Mouse (Mus musculus) gastrocnemius, postnatal 14 days (tissue): ENCODE data around the gene Lrrc8c. TPM values are rescaled to one million over a fixed set of nuclear protein-coding genes. Genes with fewer than 3 reads are reported as not detected.

Experiments
- DNase-seq: peaks from one replicate; pipeline ENCODE4 v3.0.0; 2021; ENCODE audit warnings: mixed read lengths
- intact Hi-C: fragments of 180-260 bp; cut with DNase I; formaldehyde crosslinking; loops from one replicate; pipeline ENCODE4 v1.15.1; 2025; ENCODE audit warnings: low total_unique reads
- total RNA-seq, 2 experiments: library from RNA; stranded (reverse); gene quantifications; 2 replicates each; pipeline ENCODE4 v1.2.3; 2021

The Lrrc8c gene
- total RNA-seq, 2 experiments from 2014 or later: 15.1 to 17.9 TPM

DNA sequence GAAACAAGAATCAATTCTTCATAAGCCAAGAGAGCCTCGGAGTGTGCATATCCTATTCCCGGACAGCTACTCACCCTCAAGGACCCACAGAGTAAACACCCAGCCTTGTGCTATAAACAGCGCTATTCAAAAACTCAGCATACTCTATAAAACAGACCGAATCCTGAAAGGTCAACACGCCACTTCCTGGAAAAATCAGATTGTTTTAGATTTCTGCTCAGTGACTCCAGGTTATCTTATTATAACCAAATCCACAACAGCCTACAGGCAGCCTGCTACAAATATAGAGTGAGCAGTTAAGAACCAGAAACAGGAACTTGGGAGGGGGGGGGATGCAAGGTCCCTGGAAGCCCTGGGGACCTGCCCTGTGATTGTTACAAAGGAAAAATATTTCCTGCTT lies 67.5 kb downstream of the Lrrc8c start:
- intact Hi-C loops: no loop called here
- no peak for DNase-seq

DNA sequence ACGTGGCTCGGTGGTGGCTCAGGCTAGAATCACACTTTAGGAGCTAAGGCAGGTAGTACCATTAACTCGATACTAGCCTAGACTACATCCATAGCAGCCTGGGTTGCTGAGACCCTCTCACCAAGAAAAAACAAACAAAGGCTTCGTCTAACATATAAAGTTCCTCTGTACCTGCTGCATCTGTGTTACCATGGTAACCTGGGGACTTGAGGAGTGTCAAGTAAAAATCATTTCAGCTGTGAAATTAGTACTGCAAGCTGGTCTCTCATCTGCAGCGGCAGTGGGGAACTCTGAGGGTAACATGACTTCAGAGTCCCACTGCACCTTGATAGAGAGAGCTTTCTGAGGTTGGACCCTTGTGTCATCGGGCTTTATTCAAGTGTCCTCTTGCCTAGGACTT lies 68.3 kb downstream of the Lrrc8c start:
- intact Hi-C loops: no loop called here
- no peak for DNase-seq

DNA sequence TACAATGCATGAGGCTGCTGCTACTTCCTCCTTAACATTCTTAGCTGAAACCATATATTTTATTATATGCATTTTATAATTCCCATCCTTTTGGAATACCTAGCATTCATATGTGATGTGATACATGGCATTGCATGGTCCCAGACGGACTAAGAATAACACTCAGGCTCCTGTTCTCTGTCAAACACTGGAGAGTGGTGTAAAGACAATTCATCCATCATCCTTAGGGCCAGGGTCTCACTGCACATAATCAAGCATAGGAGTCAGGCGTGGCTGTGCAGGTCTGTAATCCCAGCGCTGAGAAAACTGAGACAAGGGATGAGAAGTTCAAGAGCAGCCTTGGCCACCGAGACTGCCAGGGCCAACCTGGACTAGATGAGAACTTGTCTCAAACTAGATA lies 69.5 kb downstream of the Lrrc8c start:
- intact Hi-C loops: no loop called here
- DNase-seq: no peak

DNA sequence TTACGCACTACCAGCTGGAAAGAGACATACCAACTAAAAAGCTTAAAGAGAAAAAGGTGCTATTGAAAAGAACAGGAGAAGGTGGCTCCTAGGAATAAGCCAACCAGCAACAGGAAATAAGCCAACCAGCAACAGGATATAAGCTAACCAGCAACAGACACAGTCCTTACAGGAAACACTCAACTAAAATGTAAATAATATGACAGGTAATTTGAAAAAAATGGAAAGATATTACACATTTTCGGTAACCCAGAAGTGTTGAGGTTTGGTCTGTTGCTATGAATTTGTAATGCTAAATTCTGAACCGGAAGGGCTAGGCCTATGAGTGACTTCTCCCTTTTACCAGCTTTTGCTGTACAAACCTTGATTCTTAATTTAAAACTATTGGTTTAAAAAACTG lies 69.9 kb downstream of the Lrrc8c start:
- intact Hi-C loops: no loop called here
- DNase-seq: no peak

DNA sequence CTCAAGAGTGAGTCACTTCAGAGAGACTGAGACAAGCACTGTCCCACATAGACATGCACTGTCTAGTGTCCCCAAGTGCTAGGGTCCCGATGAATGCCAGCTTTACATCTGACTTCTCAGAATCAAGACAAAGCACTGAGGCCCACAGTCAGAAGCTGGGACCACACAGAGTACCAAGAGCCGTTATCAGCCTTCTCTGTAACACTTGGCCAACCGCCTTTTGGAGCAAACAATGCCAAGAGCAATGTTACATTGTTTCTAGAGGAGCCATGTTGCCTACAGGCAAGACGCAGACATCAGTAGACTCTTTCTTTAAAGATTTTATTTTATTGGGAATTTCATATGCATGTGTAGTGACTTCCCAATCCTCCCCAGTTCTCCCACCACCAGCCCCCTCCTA lies 73.2 kb downstream of the Lrrc8c start:
- no peak for DNase-seq
- intact Hi-C loops: no loop called here

DNA sequence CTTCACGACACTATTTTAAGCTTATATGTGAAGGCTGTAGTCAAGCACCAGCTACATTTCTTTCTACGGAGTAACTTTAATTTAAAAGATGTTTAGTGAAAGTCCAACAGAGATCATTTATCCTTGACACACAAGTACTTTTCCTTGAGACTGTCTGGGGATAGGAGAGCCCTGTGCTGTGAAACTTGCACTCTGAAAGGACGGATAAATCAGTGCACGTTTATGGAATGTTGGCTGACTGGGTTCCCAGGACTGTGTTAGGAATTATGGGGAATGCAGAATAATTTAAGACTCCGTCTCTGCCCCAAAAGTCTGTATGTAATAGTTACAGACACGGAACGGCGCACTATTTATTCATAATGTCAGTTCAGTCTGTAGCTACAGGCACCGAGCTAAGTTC lies 74.4 kb downstream of the Lrrc8c start:
- no peak for DNase-seq
- intact Hi-C loops: no loop called here

DNA sequence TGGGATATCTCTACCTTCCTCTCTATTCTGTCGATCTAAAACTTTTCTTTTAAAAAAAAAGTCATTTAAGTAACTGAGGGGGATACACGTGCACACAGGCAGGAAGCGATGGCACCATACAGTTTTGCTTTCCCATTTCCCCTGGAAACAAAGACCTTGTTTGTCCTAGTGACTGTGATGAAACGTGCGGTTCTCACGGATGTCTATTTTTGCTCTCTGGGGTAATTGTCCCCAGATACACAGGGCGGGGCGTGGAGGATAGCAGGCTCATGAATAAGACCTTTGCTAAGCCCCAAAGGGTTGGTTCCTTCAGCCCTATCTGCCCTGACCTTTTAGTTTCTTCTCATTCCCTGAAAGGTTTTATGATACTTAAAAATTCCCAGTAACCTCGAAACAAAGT lies 79.7 kb downstream of the Lrrc8c start:
- no peak for DNase-seq
- intact Hi-C loops: no loop called here

DNA sequence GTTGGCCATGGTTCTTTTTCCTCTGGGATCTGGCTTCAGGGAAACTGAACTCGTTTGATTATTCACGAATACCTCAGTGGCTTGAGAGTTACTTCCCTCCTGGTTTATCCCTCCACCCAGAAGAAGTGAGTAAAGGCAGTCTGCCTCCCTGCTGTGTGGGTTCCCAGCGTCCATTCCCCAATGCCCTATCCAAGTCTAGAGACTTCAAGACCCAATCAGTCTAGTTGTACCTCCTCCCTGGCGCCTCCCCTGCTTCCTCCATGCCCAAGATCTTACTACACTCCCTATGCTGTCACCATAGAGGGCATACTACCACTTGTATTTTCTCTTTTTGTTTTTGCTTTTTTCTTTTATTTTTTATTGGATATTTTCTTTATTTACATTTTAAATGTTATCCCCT lies 80.1 kb downstream of the Lrrc8c start:
- intact Hi-C loops: no loop called here
- no peak for DNase-seq

DNA sequence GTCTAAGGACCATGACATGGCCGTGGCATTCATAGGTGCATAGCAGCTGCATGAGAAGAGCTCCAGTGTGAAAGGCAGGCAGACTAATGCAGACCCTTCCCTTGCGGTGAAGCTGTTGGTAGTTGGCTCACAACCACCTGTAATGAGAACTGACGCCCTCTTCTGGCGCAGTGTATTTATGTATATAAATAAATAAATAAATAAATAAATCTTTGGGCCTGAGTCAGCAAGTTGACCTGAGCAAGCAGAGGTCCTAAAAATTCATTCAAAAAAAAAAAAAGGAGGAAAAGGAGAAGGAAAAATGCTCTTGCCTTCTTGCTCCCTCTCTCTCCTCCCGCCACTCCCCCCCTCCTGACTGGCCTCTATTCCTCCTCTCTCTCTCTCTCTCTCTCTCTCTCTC lies 81.8 kb downstream of the Lrrc8c start:
- intact Hi-C loops: no loop called here
- DNase-seq: no peak

DNA sequence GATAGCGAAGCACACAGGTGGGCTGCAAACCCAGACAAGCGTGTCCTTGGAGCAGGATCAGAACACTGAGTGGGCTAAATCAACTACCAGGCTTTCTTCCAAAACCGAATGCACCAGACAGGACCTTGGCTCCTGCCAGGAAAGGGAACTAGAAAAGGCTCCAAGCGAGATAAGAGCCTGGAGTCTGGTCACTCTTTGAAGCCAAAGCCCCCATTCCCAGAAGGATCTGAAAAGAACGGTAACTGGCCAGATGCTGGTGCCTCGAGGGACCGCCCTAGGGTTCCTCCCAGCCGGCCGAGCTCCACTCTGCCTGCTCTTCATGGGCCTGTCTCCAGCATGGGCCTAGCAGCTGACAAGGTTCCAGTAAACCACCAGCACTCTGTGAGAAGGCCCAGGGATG lies 83.4 kb downstream of the Lrrc8c start:
- no peak for DNase-seq
- intact Hi-C loops: no loop called here

DNA sequence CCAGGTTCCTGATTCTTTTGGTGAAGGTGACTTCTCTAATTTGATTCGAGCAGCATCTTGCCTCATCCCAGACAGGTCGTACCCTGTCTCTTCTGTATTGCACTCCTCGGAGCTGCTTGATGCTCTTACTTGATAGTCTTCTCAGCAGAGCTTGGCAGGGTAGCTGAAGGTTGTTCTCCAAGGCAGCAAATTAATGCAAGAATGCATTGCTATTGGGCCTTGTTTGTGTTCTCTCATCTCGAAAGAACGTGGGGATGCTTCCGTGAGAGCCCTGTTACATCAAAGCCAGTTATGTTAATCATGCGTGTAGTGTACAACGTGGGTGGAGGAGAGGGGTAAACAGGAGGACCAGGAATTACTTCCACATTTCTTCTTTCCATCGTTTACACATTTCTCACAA lies 86.5 kb downstream of the Lrrc8c start:
- intact Hi-C loops: no loop called here

DNA sequence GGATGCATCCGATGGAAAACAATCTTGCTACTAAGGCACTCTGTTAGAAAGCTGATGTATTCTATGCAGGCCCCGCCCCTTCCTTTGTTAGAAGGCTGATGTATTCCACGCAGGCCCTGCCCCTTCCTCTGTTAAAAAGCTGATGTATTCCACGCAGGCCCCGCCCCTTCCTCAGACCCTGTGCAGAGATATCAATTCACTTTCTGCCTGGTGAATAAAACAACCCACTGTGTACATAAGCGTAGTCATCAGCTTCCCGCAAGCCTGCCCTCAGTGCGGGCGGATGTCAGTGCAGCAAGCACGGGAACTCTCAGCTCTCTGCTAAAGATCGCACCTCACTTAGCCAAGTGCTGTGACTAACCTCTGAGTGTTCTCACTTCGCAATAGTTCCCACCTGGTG lies 90.5 kb downstream of the Lrrc8c start:
- intact Hi-C loops: no loop called here
- DNase-seq: no peak

More for the DNA sequence above, 86.5 kb downstream of the Lrrc8c start:
- no peak for DNase-seq

DNA sequence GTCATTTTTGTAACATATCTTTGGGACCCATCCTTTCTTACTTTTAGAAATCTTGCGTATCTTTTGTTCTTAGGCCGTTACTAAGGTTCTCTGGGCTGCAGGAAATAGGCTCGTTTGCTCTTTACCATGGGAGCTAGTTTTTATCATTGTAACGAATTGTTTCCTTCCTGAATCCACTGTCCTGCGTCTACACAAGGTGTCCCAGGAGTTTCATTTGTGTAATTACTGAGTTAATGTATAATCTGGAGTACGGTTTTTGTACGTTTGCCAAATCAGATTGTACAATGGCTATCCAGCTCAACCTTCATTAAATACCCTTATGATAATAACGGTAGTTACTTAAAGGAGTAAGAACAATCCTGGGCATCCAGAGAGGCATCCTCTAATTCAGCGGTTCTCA lies 93.8 kb downstream of the Lrrc8c start:
- intact Hi-C loops: no loop called here
- DNase-seq: no peak

DNA sequence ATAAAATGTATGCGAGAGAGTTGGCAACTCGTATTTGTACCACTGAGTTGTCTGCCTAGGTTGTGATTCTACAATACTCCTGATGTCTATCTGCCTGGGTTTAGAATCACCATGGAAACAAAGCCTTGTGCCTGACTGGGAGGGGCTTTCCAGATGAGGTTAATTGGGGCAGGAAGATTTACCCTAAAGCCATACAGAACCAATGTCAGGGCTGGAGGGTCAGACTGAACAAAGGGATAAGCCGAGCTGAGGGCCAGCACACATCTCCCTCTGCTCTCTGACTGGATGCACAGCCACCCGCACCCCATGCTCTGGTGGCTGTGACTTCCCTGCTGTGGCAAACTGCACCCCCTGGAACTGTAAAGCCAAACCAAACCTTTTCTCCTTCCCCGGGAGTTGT lies 94.8 kb downstream of the Lrrc8c start:
- DNase-seq: no peak
- intact Hi-C loops: no loop called here

DNA sequence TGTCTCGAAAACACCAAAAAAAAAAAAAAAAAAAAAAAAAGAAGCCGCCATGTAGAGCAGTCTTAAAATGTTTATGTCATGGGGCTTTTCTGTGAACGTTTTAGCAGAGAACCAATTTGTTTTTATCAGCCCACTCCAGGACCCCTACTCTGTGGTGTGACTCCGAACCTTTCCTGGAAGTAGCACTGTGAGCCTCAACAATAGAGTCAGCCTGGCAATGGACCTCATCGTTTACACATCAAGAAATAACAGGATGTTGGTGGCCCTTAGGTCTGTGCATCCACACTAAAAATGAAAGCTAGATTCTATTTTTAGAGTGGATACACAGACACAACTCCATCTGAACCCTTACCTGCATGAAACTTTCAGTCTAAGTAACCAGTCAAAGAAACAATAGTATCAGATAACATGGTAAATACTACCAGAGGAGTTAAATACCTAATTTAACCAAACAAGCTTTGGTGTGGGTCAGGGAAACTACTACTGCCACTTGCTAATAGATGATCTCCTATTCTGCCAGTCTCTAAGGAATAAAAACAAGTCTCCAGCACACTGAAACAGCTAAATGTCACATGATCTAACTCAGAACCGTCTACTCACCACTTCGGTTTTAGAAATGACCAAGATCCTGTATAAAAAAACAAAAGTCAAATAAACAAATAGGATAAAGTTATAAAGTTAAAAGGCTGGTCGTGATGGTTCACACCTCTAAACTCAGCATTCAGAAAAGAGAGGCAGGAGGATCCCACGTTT lies 95.7 kb downstream of the Lrrc8c start:
- no peak for DNase-seq
- intact Hi-C loops: no loop called here

DNA sequence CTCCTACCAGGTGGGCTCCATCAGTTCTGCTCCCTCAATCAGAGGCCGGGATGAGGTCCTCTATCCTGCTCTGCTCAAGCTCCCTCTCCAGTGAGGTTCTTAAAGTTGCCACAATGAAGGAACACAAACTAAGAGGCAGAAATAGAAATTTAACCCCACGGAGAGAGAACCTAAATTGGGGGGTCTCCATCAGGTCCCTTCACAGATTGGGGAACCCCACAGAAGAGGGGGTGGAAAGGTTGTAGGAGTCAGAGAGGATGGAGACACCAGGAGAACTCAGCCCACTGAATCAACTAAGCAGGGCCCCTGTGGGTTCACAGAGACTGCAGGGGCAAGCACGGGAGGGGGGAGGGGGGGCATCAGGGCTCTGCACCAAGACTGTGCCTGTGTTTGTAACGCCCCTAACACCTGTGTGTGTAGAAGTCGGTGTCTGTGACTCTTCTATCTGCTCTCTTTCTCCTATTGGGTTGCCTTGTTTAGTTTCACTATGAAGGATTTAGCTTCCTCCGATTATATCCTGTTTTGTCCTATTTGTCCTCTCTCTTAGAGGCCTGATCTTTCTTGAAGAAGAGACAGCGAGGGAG lies 96.8 kb downstream of the Lrrc8c start:
- DNase-seq: no peak
- intact Hi-C loops: no loop called here

DNA sequence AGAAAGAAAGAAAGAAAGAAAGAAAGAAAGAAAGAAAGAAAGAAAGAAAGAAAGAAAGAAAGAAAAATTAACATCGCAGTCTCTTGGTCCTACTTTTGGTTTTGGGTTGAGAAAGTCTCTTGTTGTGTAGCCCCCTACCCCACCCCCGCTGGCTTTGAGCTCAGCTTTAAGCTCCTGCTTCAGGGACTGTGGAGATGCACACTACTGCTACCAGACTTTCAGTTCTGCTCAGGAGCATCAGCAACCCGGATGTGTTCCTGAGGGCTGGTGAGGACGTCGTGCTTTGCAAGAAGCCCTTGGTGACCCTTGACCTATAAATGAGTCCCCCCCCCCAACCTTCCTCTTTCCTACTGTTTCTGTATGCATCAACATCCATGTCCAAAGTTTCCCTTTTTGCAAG lies 97.3 kb downstream of the Lrrc8c start:
- intact Hi-C loops: no loop called here
- no peak for DNase-seq

DNA sequence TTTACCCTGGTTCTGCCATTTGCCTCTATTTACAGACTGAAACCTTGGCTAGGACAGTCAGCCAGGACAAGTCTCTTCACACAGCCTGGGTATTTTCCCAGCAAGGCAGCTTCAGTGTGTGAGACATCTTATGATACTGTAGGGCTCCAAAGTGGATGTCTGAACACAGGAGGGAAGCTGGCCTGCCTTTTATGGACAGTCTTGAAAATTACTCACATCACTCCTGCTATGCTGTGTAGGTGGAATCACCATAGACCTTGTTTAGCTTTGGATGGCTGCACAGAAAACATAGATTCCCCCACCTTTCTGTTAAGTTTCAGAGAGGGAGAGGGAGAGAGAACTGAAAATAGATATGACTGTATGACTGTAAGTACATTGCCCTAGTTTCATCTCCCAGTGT lies 99.3 kb downstream of the Lrrc8c start:
- intact Hi-C loops: no loop called here
- no peak for DNase-seq

DNA sequence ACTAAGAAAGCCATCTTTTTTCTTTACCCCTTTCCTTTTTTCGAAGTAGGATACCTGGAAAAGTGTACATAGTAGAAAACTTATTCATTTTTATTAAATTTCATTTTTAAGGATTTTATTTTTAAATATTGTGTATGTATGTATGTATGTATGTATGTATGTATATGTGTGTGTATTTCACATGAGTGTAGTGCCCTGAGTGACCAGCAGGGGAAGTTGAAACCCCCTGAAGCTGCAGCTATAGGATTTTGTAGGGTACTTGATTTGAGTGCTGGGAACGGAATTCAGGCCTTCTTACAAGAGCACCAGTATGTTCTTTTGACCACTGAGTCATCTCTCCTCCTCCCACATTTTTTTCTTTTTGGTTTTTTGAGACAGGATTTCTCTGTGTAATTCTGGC lies 100.5 kb downstream of the Lrrc8c start:
- DNase-seq: no peak
- intact Hi-C loops: no loop called here

DNA sequence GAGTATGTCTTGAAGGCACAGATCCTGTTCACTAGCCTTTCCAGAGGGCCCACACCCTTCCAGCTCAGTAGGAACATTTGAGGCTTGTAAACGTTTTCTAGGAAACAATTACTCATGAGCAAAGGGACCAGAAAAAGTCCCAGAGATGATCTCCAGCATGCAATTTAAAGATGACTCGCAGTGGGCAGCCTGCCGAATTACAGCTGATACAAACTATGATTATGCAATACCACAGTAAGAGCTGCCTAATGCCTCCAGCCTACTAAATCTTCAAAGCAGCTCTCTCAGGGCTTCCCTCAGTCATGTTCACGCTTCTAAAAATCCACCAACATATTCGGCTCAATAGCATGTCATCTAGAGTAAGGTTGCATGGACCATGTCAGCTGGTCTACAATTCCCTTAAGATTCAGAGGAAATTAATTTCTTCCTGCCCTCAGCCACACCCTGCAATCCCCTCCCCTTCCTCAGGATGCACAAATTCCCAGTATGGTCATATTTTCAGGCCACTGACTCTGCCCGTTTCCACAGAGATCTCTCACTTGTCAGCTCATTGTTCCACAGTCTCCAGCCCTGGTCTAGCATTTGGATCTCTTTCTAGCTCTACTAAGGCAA lies 101.4 kb downstream of the Lrrc8c start:
- intact Hi-C loops: no loop called here
- peak; percentile 68 for DNase-seq

DNA sequence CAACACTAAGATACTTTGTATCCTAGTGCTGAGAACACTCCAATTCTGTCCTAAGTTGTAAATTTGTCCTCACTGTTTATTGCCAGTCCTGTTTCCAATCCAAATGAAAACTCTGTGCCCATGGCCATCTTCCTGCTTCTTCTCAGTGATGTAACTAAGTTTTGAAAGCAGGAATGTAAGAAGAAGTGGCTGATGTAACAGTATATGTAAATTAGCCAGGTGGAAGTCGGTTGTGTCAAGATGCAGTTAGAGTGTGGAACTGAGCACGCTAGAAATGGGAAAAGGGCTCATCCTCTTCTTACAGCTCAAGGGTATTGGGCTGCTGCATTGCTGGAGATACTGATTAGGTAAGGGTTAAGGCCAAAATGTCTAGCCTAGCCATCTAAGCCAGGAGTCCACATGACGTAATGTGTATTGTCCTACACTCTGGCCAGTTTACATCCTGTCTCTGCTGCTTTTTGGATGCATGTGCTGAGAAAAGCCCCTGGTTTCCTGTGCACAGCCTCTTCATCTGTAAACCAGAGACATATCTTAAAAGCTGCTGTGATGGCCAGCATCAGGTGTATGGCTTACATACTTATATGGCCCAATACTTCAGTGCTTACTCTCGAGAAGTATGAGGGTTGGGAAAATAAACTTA lies 104.0 kb downstream of the Lrrc8c start:
- intact Hi-C loops: no loop called here
- no peak for DNase-seq
